Mouse (Mus musculus) activated CD4-positive, CD25-positive, alpha-beta regulatory T cell, adult 4 months (primary cell): ENCODE results near the gene Dnal1. TPM values are rescaled to one million over a fixed set of nuclear protein-coding genes. Genes with fewer than 3 reads are reported as not detected.

ENCODE experiments used
- ATAC-seq: one replicate; pipeline ENCODE4 v1.8.0; 2017
- polyA plus RNA-seq, 2 experiments: library from polyadenylated mRNA; unstranded; fragments of 100-300 nt; shearing (Covaris generic); gene quantifications; one replicate each; pipeline ENCODE4 v1.2.1; 2017

Dnal1 gene
- polyA plus RNA-seq, 2 experiments from 2014 or later, result 0.81 TPM; not detected in 1

GRCm38 (mm10) chr12:84163586-84164110 lies 49.5 kb downstream of the Dnal1 start:
- no peak for ATAC-seq

DNA sequence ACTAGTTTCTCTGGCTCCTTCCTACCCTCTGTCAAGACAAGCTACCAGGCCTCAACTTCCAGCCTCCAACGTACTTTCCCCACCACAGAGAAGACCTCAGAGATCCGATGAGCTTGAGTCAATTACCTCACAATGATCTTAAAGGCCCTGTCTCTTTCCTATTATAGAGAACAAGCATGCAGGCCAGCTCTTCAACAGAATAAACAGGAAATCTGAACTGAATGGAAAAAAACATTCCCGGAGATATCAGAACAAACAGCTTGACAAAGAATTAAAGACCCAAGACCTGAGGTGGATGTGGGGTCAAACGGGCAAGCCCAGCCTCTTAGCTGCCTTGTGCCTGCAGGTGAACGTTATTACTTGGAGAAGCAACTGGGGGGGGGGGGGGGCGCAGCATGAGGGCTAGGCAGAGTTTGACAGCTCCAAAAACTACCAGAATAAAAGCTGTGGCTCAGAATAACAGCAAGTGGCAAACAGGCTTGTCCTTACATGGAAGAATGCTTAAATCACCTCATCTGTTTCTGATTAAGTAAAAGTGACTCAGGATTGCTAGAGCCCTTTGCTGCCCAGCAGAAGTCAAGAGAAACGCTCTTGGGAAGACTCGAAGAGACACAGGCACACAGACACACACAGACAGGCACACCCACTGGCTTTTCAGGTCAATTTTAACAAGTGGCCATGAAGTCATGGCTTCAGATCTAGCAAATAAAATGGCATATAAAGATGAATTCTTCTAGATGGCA lies 51.6 kb downstream of the Dnal1 start:
- ATAC-seq, result no peak

DNA sequence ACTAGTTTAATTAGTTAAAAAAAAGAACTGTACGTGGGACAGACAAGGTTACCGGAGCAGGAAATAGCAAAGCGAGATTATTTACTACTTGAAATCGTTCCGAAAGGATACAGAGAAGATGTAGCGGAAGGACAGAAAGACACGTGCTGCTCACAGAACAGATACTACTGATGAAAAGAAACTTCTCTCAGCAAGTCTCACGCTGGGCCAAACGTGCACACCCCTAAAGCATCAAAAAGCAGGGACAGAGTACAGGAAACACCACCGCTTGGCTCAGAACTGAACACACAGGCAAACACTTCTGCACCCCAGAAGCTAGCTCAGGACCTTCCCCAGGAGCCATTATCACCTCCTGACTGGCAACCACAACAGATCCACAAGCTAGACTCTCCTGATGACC lies 56.4 kb downstream of the Dnal1 start:
- no peak for ATAC-seq

DNA sequence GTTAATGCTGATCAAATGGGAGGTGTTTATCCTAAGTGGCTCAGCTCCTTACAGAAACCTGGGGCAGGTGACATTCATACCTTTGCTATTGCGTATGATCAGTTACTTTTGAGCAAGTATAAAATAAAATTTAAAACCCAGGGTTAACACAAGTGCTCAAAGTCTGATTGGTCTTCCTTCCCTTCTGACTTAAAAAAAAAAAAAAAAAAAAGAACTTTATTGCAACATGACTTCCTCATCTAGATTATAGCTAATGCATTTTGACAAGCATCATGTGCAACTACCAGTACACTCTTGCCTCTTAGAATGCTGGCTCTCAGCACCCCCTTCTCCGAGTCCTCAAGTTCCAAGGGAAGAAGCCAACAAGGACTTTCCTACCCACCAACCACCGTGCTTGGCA lies 58.0 kb downstream of the Dnal1 start:
- ATAC-seq, result no peak

DNA sequence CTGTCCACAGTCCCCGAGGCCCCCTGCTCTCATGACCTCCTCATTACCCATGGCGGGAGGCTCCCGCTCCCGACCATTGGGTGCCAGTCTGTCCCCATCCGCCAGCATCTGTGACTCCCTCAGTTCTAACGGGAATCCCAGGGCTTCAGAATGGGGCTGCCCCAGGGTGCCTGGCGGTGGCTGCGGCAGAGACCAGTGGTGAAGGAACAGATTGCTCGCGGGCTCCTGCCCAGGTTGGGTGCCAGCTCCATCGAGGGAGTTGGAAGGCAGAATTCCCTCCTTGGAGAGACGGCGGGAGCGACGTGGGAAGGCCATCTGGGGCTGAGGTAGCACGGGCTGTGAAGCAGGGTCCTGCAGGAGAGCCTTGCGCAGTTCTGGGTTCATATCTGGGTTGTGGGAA lies 58.7 kb downstream of the Dnal1 start:
- ATAC-seq, result no peak

DNA sequence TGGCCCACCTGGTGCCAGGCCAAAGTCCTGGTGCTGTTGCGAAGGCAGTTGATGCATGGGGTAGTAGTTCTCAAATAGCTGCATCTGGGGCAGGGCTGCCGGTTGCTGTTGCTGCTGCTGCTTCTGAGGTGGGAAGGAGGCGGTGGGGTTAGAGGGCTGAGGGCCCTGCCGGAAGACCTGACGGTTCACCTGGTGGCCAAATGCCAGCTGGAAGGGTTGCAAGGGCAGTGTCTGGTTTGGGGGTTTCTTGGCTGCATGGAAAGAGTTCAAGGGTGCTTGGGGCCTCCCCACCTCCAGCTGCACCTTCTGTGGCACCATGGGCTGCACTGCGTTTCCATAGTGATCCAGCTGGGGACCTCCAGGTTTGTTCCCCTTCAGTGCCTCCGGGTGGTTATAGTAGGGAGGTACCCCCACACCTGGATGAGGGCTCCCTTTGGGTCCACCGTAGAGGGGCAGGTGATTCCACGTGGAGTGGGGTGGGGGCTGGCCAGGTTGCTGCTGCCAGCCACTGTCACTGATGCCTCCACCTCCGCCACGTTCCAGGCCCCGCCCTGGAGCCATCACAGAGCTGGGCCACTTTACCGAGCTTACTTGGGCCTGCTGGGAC lies 59.2 kb downstream of the Dnal1 start:
- no peak for ATAC-seq

DNA sequence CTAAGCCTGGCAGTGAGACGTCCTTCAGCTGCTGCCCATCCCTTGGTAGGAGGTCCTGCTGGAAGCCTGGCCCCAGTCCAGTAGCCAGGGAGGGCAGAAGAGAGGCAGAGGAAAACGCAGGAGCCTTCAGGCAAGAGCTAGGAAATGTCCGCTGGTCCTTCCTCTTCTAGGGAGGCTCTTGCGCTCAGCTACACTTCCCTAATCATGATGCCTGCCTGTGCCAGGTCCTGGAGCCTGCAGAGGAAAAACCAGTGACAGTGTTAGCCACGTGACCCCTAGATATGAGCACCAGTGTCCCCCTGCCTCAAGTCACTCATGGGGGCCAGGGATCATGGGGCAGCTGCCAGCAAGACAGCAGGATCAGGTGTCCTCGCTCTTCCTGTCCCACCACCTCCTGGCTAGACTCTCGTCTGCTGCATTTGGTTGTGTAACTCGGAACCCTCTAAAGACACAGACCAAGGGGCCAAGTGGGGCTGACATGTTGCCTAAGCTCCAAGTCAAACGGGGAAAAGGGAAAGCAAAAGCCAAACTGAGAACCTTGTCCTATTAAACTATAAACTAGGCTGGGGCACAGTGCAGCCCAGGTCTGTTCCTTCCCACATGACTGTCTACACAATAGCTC lies 60.1 kb downstream of the Dnal1 start:
- no peak for ATAC-seq

DNA sequence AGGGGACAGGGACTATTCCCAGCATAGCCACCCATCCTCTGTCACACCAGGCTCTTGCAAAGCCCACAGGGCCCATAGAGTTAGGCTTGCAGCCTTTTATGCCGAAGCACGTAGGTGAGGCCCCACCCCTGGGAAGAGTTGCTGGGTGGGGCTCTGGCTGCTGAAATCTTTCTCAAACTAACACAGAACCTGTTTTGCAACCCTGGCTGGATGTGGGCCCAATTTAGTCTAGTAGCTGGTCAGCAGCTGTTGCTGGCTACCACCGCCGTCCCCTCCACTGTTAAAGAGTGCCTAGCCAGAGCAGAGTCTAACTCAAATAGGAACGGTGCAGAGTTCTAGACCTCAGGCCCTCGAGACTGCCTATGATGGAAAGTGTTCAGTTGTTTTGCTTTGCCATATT lies 60.7 kb downstream of the Dnal1 start:
- ATAC-seq, result no peak

- ATAC-seq, result peak; percentile 78
These were observed 61.5 kb downstream of the Dnal1 start for GRCm38 (mm10) chr12:84175659-84176061.

GRCm38 (mm10) chr12:84176126-84176769 lies 62.1 kb downstream of the Dnal1 start:
- ATAC-seq, result peak; percentile 23

GRCm38 (mm10) chr12:84176886-84177765 lies 63.0 kb downstream of the Dnal1 start:
- peak; percentile 7 for ATAC-seq

- no peak for ATAC-seq
These were observed 63.9 kb downstream of the Dnal1 start for GRCm38 (mm10) chr12:84178052-84178451.

DNA sequence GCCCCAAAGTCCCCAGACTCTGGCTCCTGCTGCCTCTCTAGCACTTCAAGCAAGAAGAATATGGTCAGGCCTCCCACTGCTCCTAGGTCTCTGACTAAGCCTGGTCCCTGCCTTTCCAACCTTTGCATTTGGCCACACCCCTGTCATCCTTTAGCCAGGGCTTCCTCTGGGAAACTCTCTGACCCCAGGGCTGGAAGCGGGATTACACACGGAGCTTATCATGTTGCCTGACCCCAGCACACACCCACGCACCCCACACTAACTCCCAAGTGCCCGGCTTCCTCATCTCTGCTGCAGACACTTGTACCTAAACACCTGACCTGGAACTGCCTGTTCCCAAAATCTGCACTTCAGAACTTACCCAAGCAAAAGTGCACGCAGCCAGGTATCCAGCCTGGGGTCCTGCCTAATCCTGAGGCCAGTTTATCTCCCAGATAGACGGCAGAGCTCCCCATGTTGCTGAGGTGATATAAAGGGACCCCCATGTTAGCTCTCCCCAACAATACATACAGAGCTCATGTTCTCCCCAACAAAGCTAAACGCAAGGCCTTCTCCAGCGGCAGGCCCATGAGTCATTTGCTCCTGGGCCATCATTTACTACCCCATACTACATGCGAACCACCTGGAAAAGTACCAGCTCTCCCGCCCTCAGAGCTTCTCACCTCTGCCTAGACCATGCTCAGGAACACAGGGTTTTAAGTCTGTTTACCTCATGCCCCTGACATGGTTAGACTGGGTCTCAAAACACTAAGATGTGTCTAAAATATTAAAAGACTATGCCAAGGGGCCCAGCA lies 64.7 kb downstream of the Dnal1 start:
- no peak for ATAC-seq

- no peak for ATAC-seq
These were observed 65.9 kb downstream of the Dnal1 start for GRCm38 (mm10) chr12:84180090-84180489.

- ATAC-seq, result no peak
These were observed 66.7 kb downstream of the Dnal1 start for GRCm38 (mm10) chr12:84180701-84181435.

GRCm38 (mm10) chr12:84181999-84182398 lies 67.8 kb downstream of the Dnal1 start:
- no peak for ATAC-seq

GRCm38 (mm10) chr12:84184979-84185378 lies 70.8 kb downstream of the Dnal1 start:
- ATAC-seq, result no peak

- no peak for ATAC-seq
These were observed 71.4 kb downstream of the Dnal1 start for GRCm38 (mm10) chr12:84185547-84185946.

GRCm38 (mm10) chr12:84186536-84186935 lies 72.4 kb downstream of the Dnal1 start:
- ATAC-seq, result no peak

DNA sequence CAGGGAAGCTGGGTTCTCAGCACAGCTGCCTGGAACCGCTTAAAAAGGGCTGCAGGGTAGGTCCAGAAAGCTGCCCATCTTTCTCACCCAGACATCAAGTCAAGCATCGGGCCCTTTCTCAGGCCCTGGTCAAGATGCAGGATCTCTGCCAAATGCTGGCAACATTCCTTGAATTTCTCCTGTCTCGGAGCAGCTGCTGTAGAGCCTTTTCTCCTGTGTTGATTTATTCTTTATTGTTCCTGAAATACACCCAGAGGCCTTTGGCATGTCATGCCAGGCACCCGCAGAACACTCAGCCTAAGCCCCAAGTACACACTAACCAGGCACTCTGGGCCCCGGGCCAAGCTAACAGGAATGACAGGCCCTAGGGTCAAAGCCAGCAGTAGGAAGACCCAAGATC lies 72.8 kb downstream of the Dnal1 start:
- no peak for ATAC-seq
